Mouse (Mus musculus): ENCODE results near the gene Pygo2.

- TF ChIP-seq CTCF (conservative IDR thresholded peaks at IDR 0.05; ENCODE audit: insufficient read depth, insufficient read length, low read depth, low read length) (no peak), POLR2A (IDR thresholded peaks at IDR 0.05; ENCODE audit: low read depth, low read length) (no peak)
These were observed 21.6 kb upstream of the Pygo2 start for GRCm38 (mm10) chr3:89408448-89408847.
